Mouse (Mus musculus): Measurements from ENCODE around the gene Sf3a3.

Sf3a3 gene

DNA sequence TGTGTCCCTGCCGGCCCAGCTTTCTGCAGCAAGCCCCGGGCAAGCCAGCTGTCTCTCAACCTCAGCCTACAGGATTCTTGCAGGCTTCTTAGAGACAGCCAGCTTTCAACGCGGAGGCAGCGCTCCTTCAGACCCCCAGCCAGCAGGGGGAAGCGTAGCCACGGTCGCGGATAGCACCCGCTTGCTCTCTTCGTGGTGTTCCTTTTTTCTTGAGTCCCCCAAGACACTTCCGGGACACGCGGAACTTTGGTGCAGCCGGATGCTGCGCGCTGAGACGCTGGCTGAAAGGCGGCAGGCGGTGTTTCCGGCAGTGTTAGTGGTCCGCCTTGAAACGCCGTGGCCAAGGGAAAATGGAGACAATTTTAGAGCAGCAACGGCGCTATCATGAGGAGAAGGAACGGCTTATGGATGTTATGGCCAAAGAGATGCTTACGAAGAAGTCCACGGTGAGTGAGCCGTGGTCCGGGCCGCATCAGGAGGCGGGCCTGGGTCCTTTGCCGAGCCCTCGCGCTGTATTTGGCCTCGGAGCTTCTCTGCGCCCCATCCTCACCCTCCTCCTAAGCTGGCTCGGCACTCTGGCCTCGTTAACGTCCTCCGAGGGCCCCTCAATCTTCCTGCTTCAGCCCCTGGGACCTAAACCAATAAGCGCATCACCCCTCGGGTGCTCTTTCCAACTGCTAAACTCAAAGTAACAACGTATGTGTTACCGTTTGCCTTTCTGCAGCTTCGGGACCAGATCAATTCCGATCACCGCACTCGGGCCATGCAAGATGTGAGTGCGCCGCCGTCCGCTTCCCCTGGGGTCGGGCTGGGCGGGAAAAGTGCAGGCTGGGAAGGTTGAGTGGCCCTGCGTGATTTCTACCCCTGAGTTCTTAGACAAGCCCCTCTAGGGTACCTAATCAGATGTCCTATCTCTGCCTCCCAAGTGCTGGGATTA, at the start of gene Sf3a3:
Gene Sf3a3, plus strand, starts transcription at position 232 of the 937 bp plus-strand sequence.
- DNase-seq (ENCODE audit: low spot score in 2 of 2) = peak; percentile 91 to 93

- DNase-seq (ENCODE audit: low spot score in 2 of 2) = no peak
These were observed 47.0 kb upstream of the Sf3a3 start for GRCm38 (mm10) chr4:124667476-124668033.

- no peak for DNase-seq (ENCODE audit: low spot score in 2 of 2)
These were observed 46.5 kb upstream of the Sf3a3 start for GRCm38 (mm10) chr4:124668078-124668477.

GRCm38 (mm10) chr4:124670232-124670631, 44.3 kb upstream of the Sf3a3 start:
- no peak for DNase-seq (ENCODE audit: low spot score in 2 of 2)

GRCm38 (mm10) chr4:124671583-124671982, 43.0 kb upstream of the Sf3a3 start:
- no peak for DNase-seq (ENCODE audit: low spot score in 2 of 2)

GRCm38 (mm10) chr4:124672347-124673320, 41.9 kb upstream of the Sf3a3 start:
- no peak for DNase-seq (ENCODE audit: low spot score in 2 of 2)

- no peak for DNase-seq (ENCODE audit: low spot score in 2 of 2)
These were observed 40.1 kb upstream of the Sf3a3 start for GRCm38 (mm10) chr4:124674334-124675032.

- DNase-seq (ENCODE audit: low spot score in 2 of 2) = peak; percentile 51 to 66
These were observed 39.5 kb upstream of the Sf3a3 start for GRCm38 (mm10) chr4:124675037-124675436.

GRCm38 (mm10) chr4:124675958-124676357, 38.6 kb upstream of the Sf3a3 start:
- DNase-seq (ENCODE audit: low spot score in 2 of 2) = no peak

GRCm38 (mm10) chr4:124682270-124682669, 32.3 kb upstream of the Sf3a3 start:
- DNase-seq (ENCODE audit: low spot score in 2 of 2) = no peak

GRCm38 (mm10) chr4:124683474-124683873, 31.1 kb upstream of the Sf3a3 start:
- DNase-seq (ENCODE audit: low spot score in 2 of 2) = no peak

GRCm38 (mm10) chr4:124685004-124685403, 29.6 kb upstream of the Sf3a3 start:
- no peak for DNase-seq (ENCODE audit: low spot score in 2 of 2)

- DNase-seq (ENCODE audit: low spot score in 2 of 2) = no peak
These were observed 29.1 kb upstream of the Sf3a3 start for GRCm38 (mm10) chr4:124685453-124685852.

DNA sequence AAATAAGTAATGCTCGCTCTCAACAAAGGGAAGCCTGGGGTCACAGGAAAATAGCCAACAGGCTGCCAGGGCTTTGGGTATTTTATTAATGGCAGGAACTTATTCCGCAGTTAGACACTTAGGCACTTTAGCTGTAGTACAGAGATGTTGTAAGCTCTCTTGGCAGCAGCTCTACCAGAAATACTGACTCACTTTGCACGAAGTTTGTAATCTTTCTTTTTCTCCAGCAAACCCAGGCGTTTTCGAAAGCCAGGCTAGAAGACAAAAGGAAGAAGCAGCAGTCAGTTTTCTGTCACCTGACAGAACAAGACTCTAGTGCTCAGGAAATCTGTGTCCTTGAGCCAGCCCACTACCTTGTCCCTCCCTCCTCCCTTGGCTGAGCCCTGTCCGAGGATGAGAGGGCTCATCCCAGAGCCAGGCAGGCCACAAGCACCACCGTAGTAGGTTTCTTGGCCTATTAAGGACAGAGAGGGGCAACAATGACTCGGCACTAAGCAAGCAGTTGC, 28.6 kb upstream of the Sf3a3 start:
- no peak for DNase-seq (ENCODE audit: low spot score in 2 of 2)

DNA sequence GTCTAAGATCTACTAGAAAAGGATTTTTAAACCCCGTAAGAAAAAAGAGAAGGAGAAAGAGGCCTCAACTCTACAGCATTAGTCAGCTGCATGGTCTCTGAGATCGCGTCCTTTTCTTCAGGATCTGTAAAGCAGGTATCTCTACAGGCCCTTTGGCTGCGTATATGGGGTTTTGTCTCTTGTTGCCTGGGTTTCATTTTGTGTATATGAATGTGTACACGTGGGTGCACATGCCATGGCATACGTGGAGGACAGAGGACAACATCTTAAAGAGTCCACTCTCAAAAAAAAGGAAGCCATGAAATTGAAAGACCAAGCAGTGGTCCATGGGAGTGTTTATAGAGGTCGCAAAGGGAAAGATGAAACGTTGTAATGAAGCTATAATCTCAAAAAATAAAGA, 23.1 kb upstream of the Sf3a3 start:
- no peak for DNase-seq (ENCODE audit: low spot score in 2 of 2)

- DNase-seq (ENCODE audit: low spot score in 2 of 2) = no peak
These were observed 22.1 kb upstream of the Sf3a3 start for GRCm38 (mm10) chr4:124692416-124692861.

DNA sequence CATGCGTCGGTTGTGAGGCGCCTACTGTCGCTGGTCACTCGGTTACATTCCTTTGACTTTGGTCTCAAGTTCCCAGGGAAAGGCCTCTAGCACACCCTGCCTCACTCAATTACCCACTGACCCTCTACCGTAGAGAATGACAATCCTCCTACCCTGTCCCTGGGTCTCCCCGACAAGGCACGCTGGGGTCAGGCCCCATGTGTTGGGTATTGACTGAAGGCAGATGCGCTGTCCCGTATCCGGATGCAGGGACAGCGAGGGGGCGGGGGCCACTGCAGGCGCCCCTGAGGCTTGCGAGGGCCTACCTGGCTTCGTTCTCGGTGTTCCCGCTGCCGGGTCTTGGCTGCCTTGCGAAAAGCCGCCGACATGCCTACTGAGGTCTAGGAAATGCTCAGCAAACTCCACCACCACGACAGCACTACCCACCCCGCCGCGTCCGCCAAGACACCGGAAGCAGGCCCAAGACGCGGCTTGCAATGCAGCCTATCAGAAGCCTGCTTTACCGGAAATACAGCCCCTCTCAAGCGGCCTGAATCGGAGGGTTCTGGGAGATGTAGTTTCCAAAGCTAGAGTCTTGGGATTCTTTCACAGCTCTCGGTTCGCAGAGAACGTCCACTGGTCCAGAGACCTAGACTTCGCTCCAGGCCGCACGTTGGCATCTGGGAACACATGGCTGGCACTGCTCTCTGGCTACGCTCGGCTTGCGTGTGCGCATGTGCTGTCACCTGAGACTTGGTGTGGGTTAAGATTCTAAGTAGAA, 21.3 kb upstream of the Sf3a3 start, which contains the start of gene Utp11:
Gene Utp11, minus strand, starts transcription at position 466 of the 760 bp plus-strand sequence.
- DNase-seq (ENCODE audit: low spot score in 2 of 2) = peak; percentile 64 to 78

- no peak for DNase-seq (ENCODE audit: low spot score in 2 of 2)
These were observed 20.0 kb upstream of the Sf3a3 start for GRCm38 (mm10) chr4:124694572-124694971.

DNA sequence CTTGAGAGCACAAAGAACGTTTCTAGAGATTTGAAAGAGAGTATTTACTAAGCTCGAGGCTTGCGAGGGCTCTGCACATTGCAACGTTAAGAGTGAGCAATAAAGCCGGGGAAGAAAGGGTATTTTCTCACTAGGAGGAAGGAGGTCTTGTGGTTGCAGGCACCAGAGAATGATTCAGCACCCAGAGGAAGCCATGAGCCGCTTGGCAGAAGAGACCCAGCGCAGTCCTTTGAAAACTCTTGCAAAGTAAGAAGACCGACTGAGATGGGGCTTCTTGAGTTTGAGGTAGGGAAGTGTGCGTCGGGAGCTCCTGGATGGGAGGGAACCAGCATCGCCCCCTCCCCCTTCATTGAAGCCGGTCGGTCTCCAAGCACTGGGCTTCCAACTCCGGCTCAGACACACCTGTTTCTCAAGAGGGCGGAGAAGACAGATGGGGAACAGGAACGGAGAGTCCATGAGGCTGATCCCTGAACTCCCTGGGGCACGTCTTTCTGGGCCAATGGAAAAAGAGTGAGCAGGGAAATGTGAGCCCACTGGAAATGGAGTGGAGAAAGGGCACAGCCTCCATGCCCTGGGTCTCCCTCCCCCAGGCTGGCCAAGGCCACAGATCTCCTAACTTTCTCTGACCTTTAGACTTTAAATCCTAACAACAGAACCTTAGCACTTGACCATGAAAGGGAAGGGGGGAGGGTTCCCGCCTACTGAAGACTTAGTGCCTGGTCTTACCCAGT, 18.6 kb upstream of the Sf3a3 start:
- DNase-seq (ENCODE audit: low spot score in 2 of 2) = no peak
